Mouse (Mus musculus): ENCODE results near the gene Akap9. TPM values are rescaled to one million over a fixed set of nuclear protein-coding genes. Genes with fewer than 3 reads are reported as not detected.
"Not testable (repeated sequence)": the region's sequence is repeated elsewhere in the genome, so short reads cannot be mapped to it uniquely, and the experiment has no call there.

Gene Akap9
- total RNA-seq, 2 experiments from 2014 or later, result 61.6 to 71.8 TPM

GRCm38 (mm10) chr5:4088190-4088589 is 160.3 kb downstream of the Akap9 start:
- no peak for TF ChIP-seq CTCF (conservative IDR thresholded peaks at IDR 0.05)
- no peak for DNase-seq (ENCODE audit: low spot score in 2 of 2)
- Histone ChIP-seq H3K27ac (no peak overlapping the region), H3K4me3 (no peak overlapping the region)

- no peak for DNase-seq (ENCODE audit: low spot score in 2 of 2)
- Histone ChIP-seq H3K4me3 (no peak overlapping the region), H3K27ac (no peak overlapping the region)
- no peak for TF ChIP-seq CTCF (conservative IDR thresholded peaks at IDR 0.05)
Observed at GRCm38 (mm10) chr5:4094471-4094870, 166.6 kb downstream of the Akap9 start.

DNA sequence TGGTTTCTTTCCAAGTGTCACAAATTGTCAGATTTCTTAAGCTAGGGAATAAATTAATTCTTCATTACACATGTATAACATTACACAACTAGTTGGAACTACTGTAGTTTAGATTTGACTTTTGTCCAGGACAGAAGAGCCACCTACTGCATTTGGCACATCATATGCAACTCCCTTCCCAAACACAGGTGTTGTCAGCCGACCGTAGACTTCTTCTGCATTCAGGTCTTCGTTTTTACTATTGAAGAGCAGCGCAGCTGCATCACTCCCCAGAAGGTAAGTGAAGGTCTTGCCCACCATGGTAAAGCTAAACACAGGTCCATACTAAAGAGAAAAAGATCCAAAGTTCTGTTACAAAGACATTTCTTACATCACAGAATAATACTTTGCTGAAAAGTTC is 173.2 kb downstream of the Akap9 start:
- Histone ChIP-seq H3K27ac (no peak overlapping the region), H3K4me3 (no peak overlapping the region)
- no peak for TF ChIP-seq CTCF (conservative IDR thresholded peaks at IDR 0.05)
- no peak for DNase-seq (ENCODE audit: low spot score in 2 of 2)

DNA sequence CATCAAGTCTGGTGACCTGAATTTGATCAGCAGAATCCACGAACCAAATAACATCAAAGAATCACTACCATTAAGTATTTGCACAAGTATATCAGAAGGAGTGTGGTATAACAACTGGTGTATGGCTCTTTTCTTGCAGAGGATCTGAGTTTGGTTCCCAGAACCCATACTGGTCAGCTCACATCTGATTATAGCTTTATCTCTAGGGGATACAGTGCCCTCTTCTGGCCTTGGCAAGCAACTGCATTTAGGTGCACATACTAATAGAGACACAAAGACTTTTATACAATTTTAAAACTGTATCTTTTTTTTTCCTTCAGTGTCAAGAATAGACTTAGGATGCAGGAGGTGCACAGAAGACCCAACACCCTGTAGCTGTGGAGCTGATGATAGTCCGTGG is 173.9 kb downstream of the Akap9 start:
- peak; percentile 67 for TF ChIP-seq CTCF (conservative IDR thresholded peaks at IDR 0.05)
- no peak overlapping the region for H3K27ac ChIP-seq
- DNase-seq (ENCODE audit: low spot score in 2 of 2), result no peak
- H3K4me3 ChIP-seq, result no peak overlapping the region

- peak in 1 of 2 experiments; percentile 18 for DNase-seq (ENCODE audit: low spot score in 2 of 2)
- TF ChIP-seq CTCF (conservative IDR thresholded peaks at IDR 0.05), result no peak
- Histone ChIP-seq H3K4me3 (peak overlapping the region; percentile 97), H3K27ac (peak overlapping the region; percentile 100)
Observed at GRCm38 (mm10) chr5:4103626-4104340, 175.9 kb downstream of the Akap9 start.

- Histone ChIP-seq H3K27ac (peak within 1 kb of the TSS; percentile 100), H3K4me3 (peak within 1 kb of the TSS; percentile 97)
- no peak for TF ChIP-seq CTCF (conservative IDR thresholded peaks at IDR 0.05)
- peak; percentile 90 to 92 for DNase-seq (ENCODE audit: low spot score in 2 of 2)
Observed at GRCm38 (mm10) chr5:4104341-4105040, 176.6 kb downstream of the Akap9 start, which contains the start of gene Cyp51. Cyp51 (minus strand) TSS chr5:4104746.

DNA sequence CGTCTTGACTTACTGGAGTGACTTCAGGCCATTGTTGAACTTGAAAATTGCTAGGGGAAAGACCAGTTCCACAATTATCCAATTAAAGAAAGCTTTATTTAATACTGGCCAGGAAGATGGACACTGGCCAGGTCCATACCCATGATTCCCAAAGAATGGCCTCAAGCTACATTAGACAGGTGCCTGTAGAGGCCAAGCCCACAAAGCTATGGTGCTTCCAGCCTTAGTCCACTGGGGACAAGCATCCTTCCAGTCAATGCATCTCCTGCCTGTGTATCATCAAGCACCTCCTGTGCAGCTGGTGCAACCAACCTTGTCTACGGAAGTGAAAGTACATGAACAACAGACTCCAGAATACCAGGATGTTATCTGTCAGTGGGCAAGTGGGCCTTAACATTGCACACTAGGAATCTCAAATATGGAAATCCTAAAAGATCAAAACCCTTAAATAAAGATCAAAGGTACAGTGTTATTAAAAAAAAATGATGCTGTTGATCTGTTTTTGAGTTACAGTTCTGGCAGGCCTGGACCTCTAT is 177.9 kb downstream of the Akap9 start:
- no peak for DNase-seq (ENCODE audit: low spot score in 2 of 2)
- no peak for TF ChIP-seq CTCF (conservative IDR thresholded peaks at IDR 0.05)
- Histone ChIP-seq H3K27ac (no peak overlapping the region), H3K4me3 (no peak overlapping the region)

- H3K4me3 ChIP-seq; DNase-seq (ENCODE audit: low spot score in 2 of 2); H3K27ac ChIP-seq: not testable (repeated sequence)
Observed at GRCm38 (mm10) chr5:4107056-4107455, 179.2 kb downstream of the Akap9 start.

DNA sequence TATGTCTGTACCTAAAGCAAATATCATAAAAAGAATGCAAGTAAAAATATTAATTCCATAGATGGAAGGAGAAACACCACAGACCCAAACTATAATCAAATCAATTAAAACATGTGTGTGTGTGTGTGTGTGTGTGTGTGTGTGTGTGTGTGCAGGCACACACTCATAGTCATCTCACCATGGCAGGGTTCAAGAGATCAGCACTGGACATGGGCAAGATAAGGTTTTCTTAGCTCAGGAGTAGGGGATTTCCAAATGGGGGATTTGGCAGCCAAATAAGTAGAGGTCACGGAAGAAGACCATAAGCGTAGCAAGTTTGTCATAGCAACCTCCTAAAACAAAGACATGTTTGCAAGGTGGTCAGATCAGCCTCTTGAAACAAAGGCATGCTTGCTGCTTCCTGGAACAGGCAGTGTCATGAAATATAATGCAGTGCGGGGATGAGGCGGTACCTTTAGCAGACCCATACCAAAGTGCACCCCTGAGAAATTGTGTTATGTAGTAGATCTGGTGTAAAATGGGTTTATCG is 184.8 kb downstream of the Akap9 start:
- no peak for DNase-seq (ENCODE audit: low spot score in 2 of 2)
- Histone ChIP-seq H3K27ac (no peak overlapping the region), H3K4me3 (no peak overlapping the region)
- no peak for TF ChIP-seq CTCF (conservative IDR thresholded peaks at IDR 0.05)

Other genes starting within 250 kb of the Akap9 start
- gene Ankib1, start 125.1 kb upstream of the Akap9 start, total RNA-seq (2021), result 100 to 1,000 TPM; 110 to 119 TPM
- gene Krit1, start 124.9 kb upstream of the Akap9 start, total RNA-seq (2021), result 10 to 100 TPM; 52.9 to 60.7 TPM
- under 1 TPM in 1 of 2 experiments, not detected in 1; 0.31 TPM for gene Lrrd1, start 82.9 kb upstream of the Akap9 start, total RNA-seq (2021)
- gene Mterf1a, start 34.1 kb upstream of the Akap9 start, total RNA-seq (2021), result 10 to 100 TPM; 11.8 to 12.1 TPM
- gene Cyp51, start 176.7 kb downstream of the Akap9 start, total RNA-seq (2021), result 10 to 100 TPM; 38.2 to 42.1 TPM